Mouse (Mus musculus) olfactory bulb, adult 2 months (tissue): ENCODE data around the gene Acaca. TPM values are rescaled to one million over a fixed set of nuclear protein-coding genes. Genes with fewer than 3 reads are reported as not detected.

Source experiments
- H3K27ac ChIP-seq: fragments of 200-500 bp; 2 replicates; pipeline ENCODE4 v1.5.1; 2012; ENCODE audit warnings: low read depth, low read length; ENCODE audit not compliant: insufficient read depth
- H3K4me1 ChIP-seq: fragments of 200-500 bp; 2 replicates; pipeline ENCODE4 v1.6.1; 2012; ENCODE audit warnings: low read length; ENCODE audit not compliant: control insufficient read depth, insufficient read depth
- H3K4me3 ChIP-seq: fragments of 200-500 bp; 2 replicates; pipeline ENCODE4 v1.5.1; 2012; ENCODE audit warnings: mild to moderate bottlenecking, low read depth, low read length, moderate library complexity; ENCODE audit not compliant: insufficient read depth
- CTCF ChIP-seq: fragments of 200-500 bp; IDR thresholded peaks from 2 replicates; pipeline ENCODE4 v1.5.1; 2012; ENCODE audit warnings: low read depth, mild to moderate bottlenecking, low read length, moderate library complexity; ENCODE audit not compliant: insufficient read depth
- POLR2A ChIP-seq: fragments of 200-500 bp; IDR thresholded peaks from 2 replicates; pipeline ENCODE4 v1.6.1; 2012; ENCODE audit warnings: mild to moderate bottlenecking, low read depth, low read length, moderate library complexity; ENCODE audit not compliant: insufficient read depth
- WGBS: fragments of 180-500 bp; shearing (Covaris S2); methylation state at CpG from one replicate; pipeline ENCODE4 v1.1.7; 2018; 5-methylcytosine and 5-hydroxymethylcytosine counted together
- polyA plus RNA-seq: library from polyadenylated mRNA; stranded (reverse); fragments of >200 nt; gene quantifications from 2 replicates; pipeline ENCODE4 v1.2.4, GENCODE M21; 2012; ENCODE audit warnings: low replicate concordance; ENCODE audit not compliant: missing spikeins, insufficient read depth, insufficient read length

Acaca gene
- polyA plus RNA-seq, 1 experiment: 53.0 TPM

GRCm38 (mm10) chr11:84252425-84252824 is 123.0 kb downstream of the Acaca start:
- no peak overlapping the region for H3K27ac ChIP-seq
- no peak for TF ChIP-seq POLR2A
- no peak for TF ChIP-seq CTCF
- 76% methylated on average over 1 of the region's 1 CpGs for WGBS
- no peak overlapping the region for H3K4me3 ChIP-seq
- H3K4me1 ChIP-seq: no peaks in the 10 kb centered on the region

- H3K4me1 ChIP-seq: no peaks in the 10 kb centered on the region
- WGBS: 95% methylated on average over 4 of the region's 4 CpGs
- H3K4me3 ChIP-seq: no peak overlapping the region
- no peak overlapping the region for H3K27ac ChIP-seq
- TF ChIP-seq CTCF: no peak
- no peak for TF ChIP-seq POLR2A
These were observed 126.4 kb downstream of the Acaca start for GRCm38 (mm10) chr11:84255879-84256278.

GRCm38 (mm10) chr11:84258053-84258710 is 128.7 kb downstream of the Acaca start:
- no peak overlapping the region for H3K4me3 ChIP-seq
- no peaks in the 10 kb centered on the region for H3K4me1 ChIP-seq
- WGBS: 90% methylated on average over 4 of the region's 4 CpGs
- no peak overlapping the region for H3K27ac ChIP-seq
- no peak for TF ChIP-seq POLR2A
- TF ChIP-seq CTCF: no peak

DNA sequence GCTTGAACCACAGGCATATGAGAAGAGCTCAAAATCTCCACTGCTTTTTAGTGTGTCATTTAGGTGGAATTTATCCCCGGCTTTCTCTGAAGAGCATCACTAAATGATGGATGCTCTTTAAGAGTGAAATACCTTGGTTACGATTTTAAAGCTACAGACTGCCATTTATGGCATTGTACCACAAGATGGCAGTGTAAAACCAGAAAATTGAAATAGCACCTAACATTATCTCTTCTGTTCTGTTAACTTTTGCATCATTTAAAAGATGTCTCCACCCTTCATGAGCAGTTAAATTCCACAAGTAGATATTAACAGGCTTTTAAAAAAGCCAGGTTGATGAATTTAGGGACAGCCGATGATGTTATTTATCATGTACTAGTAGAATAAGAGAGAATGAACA is 135.0 kb downstream of the Acaca start:
- Histone ChIP-seq H3K27ac (no peak overlapping the region), H3K4me1 (no peaks in the 10 kb centered on the region), H3K4me3 (no peak overlapping the region)
- 57% methylated on average over 3 of the region's 3 CpGs for WGBS
- no peak for TF ChIP-seq CTCF
- no peak for TF ChIP-seq POLR2A

GRCm38 (mm10) chr11:84268068-84268467 is 138.6 kb downstream of the Acaca start:
- TF ChIP-seq POLR2A (no peak), CTCF (no peak)
- Histone ChIP-seq H3K4me1 (no peaks in the 10 kb centered on the region), H3K27ac (no peak overlapping the region), H3K4me3 (no peak overlapping the region)

DNA sequence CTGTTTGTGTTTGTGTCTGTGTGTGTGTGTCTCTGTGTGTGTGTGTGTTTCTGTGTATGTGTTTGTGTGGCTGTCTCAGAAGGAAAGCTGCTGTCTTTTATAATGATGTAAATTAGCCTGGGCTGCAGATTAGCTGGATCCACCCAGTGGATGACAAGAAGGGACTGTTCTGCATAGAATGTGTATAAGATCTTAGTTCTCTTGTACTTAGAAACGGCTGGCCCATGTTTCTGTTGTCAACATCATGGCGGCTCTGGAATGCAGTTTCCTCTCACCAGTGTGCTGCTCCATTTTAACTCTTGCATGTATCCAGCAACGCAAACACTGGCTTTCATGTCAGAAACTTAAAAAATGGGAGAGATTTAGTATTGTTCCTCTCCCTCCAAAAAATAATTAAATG is 141.0 kb downstream of the Acaca start:
- TF ChIP-seq POLR2A: no peak
- TF ChIP-seq CTCF: no peak
- Histone ChIP-seq H3K27ac (no peak overlapping the region), H3K4me3 (no peak overlapping the region), H3K4me1 (no peaks in the 10 kb centered on the region)
- WGBS: 74% methylated on average over 3 of the region's 3 CpGs

DNA sequence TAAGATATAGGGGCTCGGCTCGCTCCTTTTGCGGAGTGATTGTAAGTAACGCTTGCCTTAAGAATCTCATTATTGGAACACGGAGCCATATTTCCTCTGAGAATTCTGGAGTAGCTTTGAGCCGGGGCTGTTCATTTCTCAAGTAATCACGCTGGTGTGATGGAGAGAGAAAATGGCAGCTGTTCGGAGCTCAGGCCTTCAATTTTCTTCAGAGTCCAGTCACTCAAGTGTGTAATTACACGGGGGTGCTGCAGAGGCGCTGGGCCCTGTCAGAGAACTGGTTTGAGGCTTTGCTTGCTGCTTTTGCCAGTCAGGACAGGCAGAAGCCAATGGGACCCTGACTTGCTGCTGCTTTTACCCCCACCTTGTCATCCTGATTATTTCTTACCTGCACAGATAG is 142.5 kb downstream of the Acaca start:
- TF ChIP-seq POLR2A: no peak
- TF ChIP-seq CTCF: no peak
- 71% methylated on average over 10 of the region's 10 CpGs for WGBS
- H3K4me3 ChIP-seq: no peak overlapping the region
- no peaks in the 10 kb centered on the region for H3K4me1 ChIP-seq
- H3K27ac ChIP-seq: no peak overlapping the region

- no peak overlapping the region for H3K27ac ChIP-seq
- 94% methylated on average over 3 of the region's 3 CpGs for WGBS
- TF ChIP-seq CTCF (no peak), POLR2A (no peak)
- no peak overlapping the region for H3K4me3 ChIP-seq
- no peaks in the 10 kb centered on the region for H3K4me1 ChIP-seq
These were observed 143.1 kb downstream of the Acaca start for GRCm38 (mm10) chr11:84272574-84272973.

DNA sequence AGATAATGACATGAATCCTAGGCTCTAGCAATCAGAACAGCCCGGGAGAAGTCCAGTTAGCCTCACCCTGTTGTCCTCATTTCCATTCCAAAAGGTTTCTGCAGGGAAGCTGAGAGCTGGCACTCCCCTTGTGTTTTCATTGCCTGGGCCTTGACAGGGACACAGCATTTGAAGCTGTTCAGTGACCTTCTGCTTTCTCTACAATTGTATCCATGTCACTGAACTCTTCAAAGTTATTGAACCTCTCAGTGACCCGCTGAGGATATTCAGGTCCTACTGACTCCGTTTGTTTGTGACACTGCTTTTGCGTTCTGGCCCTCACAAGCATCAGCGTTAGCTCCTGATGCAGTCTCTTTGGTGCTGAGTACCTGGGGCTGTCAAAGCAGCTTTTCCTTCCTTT is 147.5 kb downstream of the Acaca start:
- 62% methylated on average over 5 of the region's 5 CpGs for WGBS
- Histone ChIP-seq H3K27ac (no peak overlapping the region), H3K4me3 (no peak overlapping the region), H3K4me1 (no peaks in the 10 kb centered on the region)
- TF ChIP-seq CTCF: no peak
- TF ChIP-seq POLR2A: no peak

DNA sequence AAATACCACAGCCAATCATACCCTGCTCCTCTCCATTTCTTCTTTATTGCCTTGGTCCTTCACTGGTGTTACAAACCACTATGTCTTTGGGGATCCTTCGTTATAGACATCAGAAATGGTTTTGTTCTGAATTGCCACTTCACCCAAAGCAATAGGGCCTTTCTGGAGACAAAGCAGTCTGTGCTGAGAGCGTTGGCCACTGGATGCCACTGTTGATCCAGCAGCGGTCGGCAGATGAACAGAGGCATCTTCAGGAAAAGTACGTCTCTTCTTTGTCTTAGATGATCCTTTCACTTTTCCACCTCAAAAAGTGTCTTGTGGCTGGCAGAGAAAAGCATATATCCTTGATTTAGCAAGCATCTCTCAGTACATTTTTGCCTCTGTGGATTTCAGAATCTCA is 151.8 kb downstream of the Acaca start:
- H3K27ac ChIP-seq: no peak overlapping the region
- whole genome bisulfite sequencing: 62% methylated on average over 5 of the region's 5 CpGs
- H3K4me3 ChIP-seq: no peak overlapping the region
- TF ChIP-seq POLR2A (no peak), CTCF (no peak)
- H3K4me1 ChIP-seq: no peaks in the 10 kb centered on the region
